Mouse (Mus musculus) naive thymus-derived CD4-positive, alpha-beta T cell, adult 2 months (primary cell): ENCODE results near the gene Tet3.

Experiments
- DNase-seq: peaks from one replicate; pipeline ENCODE4 v3.0.0-alpha.2; 2011; ENCODE audit warnings: low read depth

Tet3 gene

DNA sequence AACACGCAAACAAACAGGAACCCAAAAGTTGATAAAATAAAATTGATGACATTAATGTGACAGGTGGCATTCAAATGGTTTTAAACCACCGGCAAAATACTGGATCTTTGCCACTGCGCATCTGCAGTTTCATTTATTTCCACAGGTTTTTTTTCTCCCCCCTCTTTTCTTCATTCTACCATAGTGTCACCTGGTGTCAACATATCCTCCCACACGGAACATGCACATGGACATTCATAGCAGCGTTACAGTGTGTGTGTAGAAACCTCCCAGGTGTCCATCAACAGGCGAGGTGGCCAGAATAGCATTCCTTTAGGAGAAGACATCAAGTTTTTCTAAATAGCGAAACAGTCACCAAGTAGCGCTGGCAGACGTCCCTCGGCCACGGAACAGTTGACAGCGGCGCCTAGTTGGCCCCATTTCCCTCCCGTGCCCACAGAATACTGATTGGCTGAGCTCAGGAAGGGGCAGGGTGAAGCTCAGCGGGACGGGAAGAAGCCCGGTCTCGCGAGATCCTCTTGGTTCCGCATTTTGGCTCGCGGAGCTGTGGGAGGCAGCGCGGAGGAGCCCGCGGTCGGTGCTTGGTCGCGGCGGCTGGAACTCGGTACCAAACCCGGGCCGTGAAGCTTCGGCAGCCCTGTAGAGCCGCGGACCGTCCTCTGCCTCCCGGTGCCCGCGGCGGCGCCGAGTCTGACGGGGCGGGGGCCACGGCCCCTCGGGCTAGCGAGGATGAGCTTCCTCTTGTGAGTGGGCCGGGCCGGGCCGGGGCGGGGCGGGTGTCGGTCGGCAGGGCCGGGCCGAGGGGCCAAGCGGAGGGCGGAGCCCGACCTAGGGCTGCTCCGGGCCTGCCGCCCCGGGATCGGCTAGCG, 133.1 kb downstream of the Tet3 start, which contains the start of the genes Mthfd2 and Mob1a:
TSS of gene Mthfd2 (minus strand) at position 384 of the 869 bp plus-strand sequence.
TSS of gene Mob1a (plus strand) at position 492 of the 869 bp plus-strand sequence.
- DNase-seq, result peak; percentile 96

DNA sequence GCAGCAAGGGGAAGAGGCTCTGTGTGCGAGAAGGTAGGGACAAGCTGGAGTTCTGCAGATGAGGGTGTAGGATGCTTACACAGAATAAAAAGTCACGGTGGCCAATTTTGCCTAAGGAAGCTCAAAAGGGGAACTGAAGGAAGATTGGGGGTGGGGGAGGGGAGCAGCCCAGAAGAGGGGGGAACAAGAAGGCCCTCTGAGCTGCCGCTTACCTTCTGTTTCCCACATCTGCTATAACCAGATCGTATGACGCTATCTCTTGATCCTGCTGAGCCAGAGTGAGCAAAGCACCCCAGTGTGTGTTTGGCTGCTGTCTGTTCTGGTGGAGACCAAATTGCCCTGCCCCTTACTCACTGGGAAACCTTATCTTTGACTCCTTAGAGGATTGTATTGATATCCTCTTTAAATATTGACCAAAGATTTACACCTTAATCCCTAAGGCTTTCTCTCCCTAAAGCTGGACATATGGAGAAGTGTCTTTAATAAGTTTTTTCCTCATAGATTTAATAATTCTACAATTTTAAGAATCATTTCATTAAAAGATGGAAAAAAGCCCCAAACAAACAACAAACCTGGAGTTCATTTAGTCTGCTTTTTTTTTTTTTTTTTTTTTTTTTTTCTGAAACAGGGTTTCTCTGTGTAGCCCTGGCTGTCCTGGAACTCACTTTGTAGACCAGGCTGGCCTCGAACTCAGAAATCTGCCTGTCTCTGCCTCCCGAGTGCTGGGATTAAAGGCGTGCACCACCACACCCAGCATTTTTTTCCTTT, 135.0 kb downstream of the Tet3 start:
- DNase-seq, result no peak

DNA sequence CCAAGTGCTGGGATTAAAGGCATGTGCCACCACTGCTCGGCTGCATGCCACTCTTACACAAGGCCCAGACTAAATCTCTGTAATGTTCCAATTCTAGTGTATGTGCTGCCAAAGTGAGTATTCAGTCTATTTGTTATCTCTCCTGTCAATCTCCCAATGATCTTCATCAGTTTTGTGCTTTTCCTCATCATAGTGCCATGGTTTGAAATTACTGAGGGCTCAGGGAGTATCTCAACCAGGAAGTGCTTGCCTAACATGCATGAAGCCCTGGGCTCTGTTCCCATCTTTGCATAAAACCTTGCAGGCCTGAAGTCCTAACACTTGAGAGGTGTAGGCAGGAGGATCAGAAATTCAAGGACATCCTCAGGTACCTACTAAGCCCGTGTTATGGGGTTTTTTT, 136.1 kb downstream of the Tet3 start:
- no peak for DNase-seq

DNA sequence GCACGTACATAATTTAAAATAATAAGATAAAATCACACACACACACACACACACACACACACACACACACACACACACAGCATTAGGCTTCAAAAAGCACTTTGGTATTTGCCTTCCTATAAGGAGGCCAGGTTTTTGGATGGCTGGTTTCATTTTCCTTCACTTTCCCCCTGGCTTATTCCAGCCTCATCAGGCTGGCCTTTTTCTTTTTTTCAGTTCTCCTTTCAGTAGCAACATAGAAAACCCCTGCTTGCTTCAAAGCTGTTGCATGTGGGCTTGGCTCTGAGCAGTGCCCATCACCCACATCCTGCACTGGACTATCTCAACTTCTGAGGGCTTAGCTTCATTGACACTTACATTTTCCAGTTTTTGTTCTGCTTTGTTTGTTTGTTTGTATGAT, 137.0 kb downstream of the Tet3 start:
- peak; percentile 49 for DNase-seq

DNA sequence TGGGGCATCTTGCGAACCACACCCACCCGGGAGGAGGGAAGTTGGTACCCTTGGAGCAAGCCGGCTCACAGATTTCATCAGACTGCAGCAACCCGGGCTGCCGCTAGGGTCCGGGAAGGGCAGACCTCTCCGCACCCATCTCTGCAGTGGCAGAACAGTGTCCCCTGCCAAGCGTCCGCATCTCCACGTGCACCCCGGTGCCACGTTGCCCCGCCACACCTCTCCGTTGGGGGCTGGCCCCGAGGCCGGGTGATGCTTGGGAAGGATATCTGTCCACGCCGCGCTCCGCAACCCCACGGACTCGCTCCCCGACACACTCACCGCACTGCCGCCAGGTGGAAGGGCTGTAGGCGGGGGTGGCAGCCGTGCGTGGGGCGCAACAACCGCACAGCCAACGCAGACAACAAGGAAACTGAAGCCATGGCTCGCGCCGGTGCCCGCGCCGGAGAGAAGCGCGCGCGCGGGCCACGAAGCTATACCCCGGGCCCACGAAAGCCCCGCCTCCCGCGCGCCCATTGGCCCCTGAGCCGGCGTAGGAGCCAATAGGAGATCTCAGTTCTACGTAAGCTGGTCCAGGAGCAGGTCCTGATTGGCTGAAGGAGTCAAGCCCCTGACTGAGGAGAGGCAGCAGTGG, 141.7 kb downstream of the Tet3 start:
- DNase-seq, result peak; percentile 91

DNA sequence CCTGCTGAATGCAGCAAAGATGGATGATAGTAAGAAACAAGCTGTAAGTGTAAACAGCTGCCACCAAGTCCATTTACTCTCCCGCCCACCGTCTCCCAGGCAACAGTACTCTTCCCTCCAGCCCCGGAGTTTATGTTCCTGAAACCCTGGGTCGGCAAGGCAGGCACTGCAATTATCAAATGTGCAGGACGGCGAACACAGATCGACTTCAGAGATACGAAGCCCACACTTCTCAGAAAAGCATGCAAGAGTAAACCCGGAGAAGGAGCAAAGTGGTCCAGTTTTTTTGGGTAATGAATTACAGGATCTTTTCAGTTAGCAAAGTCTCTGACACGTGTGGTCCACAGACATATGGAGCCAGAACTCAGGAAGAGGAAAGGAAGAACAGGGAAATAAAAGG, 142.9 kb downstream of the Tet3 start:
- no peak for DNase-seq

DNA sequence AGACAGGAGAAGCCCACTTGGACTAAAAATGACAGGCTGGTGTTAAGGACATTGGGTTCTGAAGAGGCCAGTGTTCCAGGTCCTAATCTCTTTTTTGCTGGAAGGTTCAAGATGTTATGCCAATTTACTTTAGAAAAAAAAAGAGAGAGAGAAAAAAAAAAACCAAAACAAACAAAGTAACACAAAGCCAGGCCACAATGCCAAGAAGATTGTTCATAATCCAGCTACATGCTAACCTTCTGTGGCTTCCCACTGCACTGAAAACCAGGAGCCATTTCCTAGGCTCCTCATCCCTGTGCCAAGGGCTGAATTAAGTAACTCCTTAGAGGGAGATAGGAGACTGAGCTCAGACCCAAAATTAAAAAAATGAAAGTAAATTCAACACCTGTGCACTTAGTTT, 143.6 kb downstream of the Tet3 start:
- no peak for DNase-seq

DNA sequence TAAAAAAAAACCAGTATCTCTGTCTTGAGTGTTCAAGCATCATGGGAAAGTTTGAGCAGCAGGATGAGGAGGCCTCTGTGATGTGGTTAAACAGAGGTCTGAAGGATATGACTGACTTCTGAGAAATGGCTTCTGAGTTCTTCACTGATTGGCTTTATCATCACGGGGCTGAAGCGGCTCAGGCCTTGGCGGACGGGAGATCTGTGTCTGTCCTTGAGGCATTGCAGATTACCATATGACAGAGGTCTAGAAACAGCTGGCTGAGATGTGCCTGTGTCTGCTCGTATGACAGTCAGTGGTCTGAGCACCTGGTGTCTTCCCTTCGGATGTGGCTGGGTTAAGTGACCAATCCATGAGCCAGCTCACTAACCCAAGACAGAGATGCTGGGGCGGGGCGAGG, 146.4 kb downstream of the Tet3 start:
- peak; percentile 77 for DNase-seq
